Mouse (Mus musculus) frontal cortex, adult (tissue): ENCODE results near the gene Pde8a.

Experiments
- ATAC-seq: cut with Nextera tagmentation; 2 replicates; pipeline ENCODE4 v1.9.2; 2017; ENCODE audit warnings: mild to moderate bottlenecking, moderate library complexity, mixed read lengths; ENCODE audit not compliant: low TSS enrichment

The Pde8a gene

GRCm38 (mm10) chr7:81272908-81273307, 59.5 kb downstream of the Pde8a start:
- ATAC-seq, result no peak

GRCm38 (mm10) chr7:81278966-81279365, 65.6 kb downstream of the Pde8a start:
- no peak for ATAC-seq

- no peak for ATAC-seq
Observed at GRCm38 (mm10) chr7:81281240-81281639, 67.8 kb downstream of the Pde8a start.

GRCm38 (mm10) chr7:81286456-81286855, 73.1 kb downstream of the Pde8a start:
- no peak for ATAC-seq

GRCm38 (mm10) chr7:81286946-81287345, 73.5 kb downstream of the Pde8a start:
- ATAC-seq, result no peak

GRCm38 (mm10) chr7:81295169-81295568, 81.8 kb downstream of the Pde8a start:
- no peak for ATAC-seq

- no peak for ATAC-seq
Observed at GRCm38 (mm10) chr7:81298206-81298605, 84.8 kb downstream of the Pde8a start.

- ATAC-seq, result no peak
Observed at GRCm38 (mm10) chr7:81301323-81301722, 87.9 kb downstream of the Pde8a start.

- no peak for ATAC-seq
Observed at GRCm38 (mm10) chr7:81303682-81304081, 90.3 kb downstream of the Pde8a start.

- ATAC-seq, result no peak
Observed at GRCm38 (mm10) chr7:81304100-81304499, 90.7 kb downstream of the Pde8a start.

- ATAC-seq, result peak; percentile 71
Observed at GRCm38 (mm10) chr7:81304675-81305074, 91.3 kb downstream of the Pde8a start.

GRCm38 (mm10) chr7:81307735-81308134, 94.3 kb downstream of the Pde8a start:
- peak; percentile 38; the same call in 1 of the 2 replicates for ATAC-seq

GRCm38 (mm10) chr7:81309247-81309646, 95.9 kb downstream of the Pde8a start:
- ATAC-seq, result no peak

GRCm38 (mm10) chr7:81311130-81311529, 97.7 kb downstream of the Pde8a start:
- ATAC-seq, result no peak

GRCm38 (mm10) chr7:81311581-81311980, 98.2 kb downstream of the Pde8a start:
- ATAC-seq, result no peak

GRCm38 (mm10) chr7:81315583-81315982, 102.2 kb downstream of the Pde8a start:
- ATAC-seq, result no peak

GRCm38 (mm10) chr7:81319749-81320148, 106.4 kb downstream of the Pde8a start:
- ATAC-seq, result 0 out of 2 replicates have a peak, but pooled peaks have one; percentile 46

GRCm38 (mm10) chr7:81321776-81322175, 108.4 kb downstream of the Pde8a start:
- ATAC-seq, result peak; percentile 71; the same call in 1 of the 2 replicates

- no peak for ATAC-seq
Observed at GRCm38 (mm10) chr7:81326043-81326442, 112.6 kb downstream of the Pde8a start.

GRCm38 (mm10) chr7:81326859-81327258, 113.5 kb downstream of the Pde8a start:
- ATAC-seq, result no peak

- no peak for ATAC-seq
Observed at GRCm38 (mm10) chr7:81327661-81328060, 114.3 kb downstream of the Pde8a start.

- no peak for ATAC-seq
Observed at GRCm38 (mm10) chr7:81330767-81331166, 117.4 kb downstream of the Pde8a start.

GRCm38 (mm10) chr7:81331851-81332250, 118.5 kb downstream of the Pde8a start:
- no peak for ATAC-seq

- ATAC-seq, result peak; percentile 69; the same call in 1 of the 2 replicates
Observed at GRCm38 (mm10) chr7:81335705-81336431, 122.5 kb downstream of the Pde8a start.
